Mouse (Mus musculus): Measurements from ENCODE around the gene Pla2g2e. TPM values are rescaled to one million over a fixed set of nuclear protein-coding genes. Genes with fewer than 3 reads are reported as not detected.
"Not testable (repeated sequence)": the region's sequence is repeated elsewhere in the genome, so short reads cannot be mapped to it uniquely, and the experiment has no call there.

The Pla2g2e gene
- polyA plus RNA-seq, 1 experiment, result not detected

GRCm38 (mm10) chr4:138889165-138889564, 11.4 kb downstream of the Pla2g2e start:
- no peaks in the 10 kb centered on the region for H3K27me3 ChIP-seq (ENCODE audit: control insufficient read depth, insufficient read depth, low read length, poor library complexity, severe bottlenecking)
- peaks cover 11% of the 10 kb centered on the region for H3K4me1 ChIP-seq (ENCODE audit: control insufficient read depth, insufficient read depth, low read length)
- no peaks in the 10 kb centered on the region for H3K9me3 ChIP-seq (replicated peaks; ENCODE audit: control insufficient read depth, insufficient read depth, low read length, poor library complexity, severe bottlenecking)
- no peaks in the 10 kb centered on the region for H3K36me3 ChIP-seq (ENCODE audit: control insufficient read depth, insufficient read depth, low read length, poor library complexity, severe bottlenecking)
- TF ChIP-seq CTCF (IDR thresholded peaks at IDR 0.05; ENCODE audit: low read depth, low read length) (no peak), EP300 (IDR thresholded peaks at IDR 0.05; ENCODE audit: insufficient read depth, low read depth, low read length) (peak; percentile 68)
- peak overlapping the region; percentile 44 for H3K27ac ChIP-seq (ENCODE audit: insufficient read depth, low read length)
- no peak overlapping the region for H3K4me3 ChIP-seq (ENCODE audit: low read depth, low read length)
- no peak overlapping the region for H3K9ac ChIP-seq (ENCODE audit: low read depth, poor library complexity, severe bottlenecking)

DNA sequence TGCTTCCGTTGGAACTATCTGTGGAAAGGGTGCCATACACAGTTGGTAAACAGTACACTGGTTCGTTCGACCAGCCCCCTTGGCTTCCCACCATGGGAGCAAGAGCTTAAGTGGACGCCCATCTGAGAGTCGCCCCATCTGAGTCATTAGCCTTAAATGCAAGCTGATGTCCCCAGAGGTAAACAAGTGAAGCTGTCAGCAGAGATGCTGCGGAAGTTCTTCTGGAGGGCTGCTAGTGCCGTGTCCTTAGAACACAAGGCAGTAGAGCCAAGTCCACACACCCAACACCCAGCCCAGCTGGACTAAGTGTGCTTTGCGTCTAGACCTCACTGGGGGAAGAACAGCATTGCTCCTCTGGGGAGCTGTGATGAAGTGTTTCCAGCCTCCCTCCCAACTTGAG, 11.9 kb downstream of the Pla2g2e start:
- H3K27me3 ChIP-seq (ENCODE audit: control insufficient read depth, insufficient read depth, low read length, poor library complexity, severe bottlenecking), result no peaks in the 10 kb centered on the region
- H3K36me3 ChIP-seq (ENCODE audit: control insufficient read depth, insufficient read depth, low read length, poor library complexity, severe bottlenecking), result no peaks in the 10 kb centered on the region
- H3K4me3 ChIP-seq (ENCODE audit: low read depth, low read length), result no peak overlapping the region
- no peak overlapping the region for H3K9ac ChIP-seq (ENCODE audit: low read depth, poor library complexity, severe bottlenecking)
- peaks cover 11% of the 10 kb centered on the region for H3K4me1 ChIP-seq (ENCODE audit: control insufficient read depth, insufficient read depth, low read length)
- peak overlapping the region; percentile 44; the same call in 1 of the 2 replicates for H3K27ac ChIP-seq (ENCODE audit: insufficient read depth, low read length)
- no peaks in the 10 kb centered on the region for H3K9me3 ChIP-seq (replicated peaks; ENCODE audit: control insufficient read depth, insufficient read depth, low read length, poor library complexity, severe bottlenecking)
- TF ChIP-seq EP300 (IDR thresholded peaks at IDR 0.05; ENCODE audit: insufficient read depth, low read depth, low read length) (no peak), CTCF (IDR thresholded peaks at IDR 0.05; ENCODE audit: low read depth, low read length) (no peak), POLR2A (IDR thresholded peaks at IDR 0.05; ENCODE audit: insufficient read depth, low read length) (no peak)

- H3K9me3 ChIP-seq (replicated peaks; ENCODE audit: control insufficient read depth, insufficient read depth, low read length, poor library complexity, severe bottlenecking), result no peaks in the 10 kb centered on the region
- no peaks in the 10 kb centered on the region for H3K27me3 ChIP-seq (ENCODE audit: control insufficient read depth, insufficient read depth, low read length, poor library complexity, severe bottlenecking)
- no peaks in the 10 kb centered on the region; the same call in 1 of the 2 replicates for H3K36me3 ChIP-seq (ENCODE audit: control insufficient read depth, insufficient read depth, low read length, poor library complexity, severe bottlenecking)
- H3K4me3 ChIP-seq (ENCODE audit: low read depth, low read length), result no peak overlapping the region
- H3K4me1 ChIP-seq (ENCODE audit: control insufficient read depth, insufficient read depth, low read length), result peaks cover 11% of the 10 kb centered on the region
- no peak overlapping the region for H3K27ac ChIP-seq (ENCODE audit: insufficient read depth, low read length)
- TF ChIP-seq EP300 (IDR thresholded peaks at IDR 0.05; ENCODE audit: insufficient read depth, low read depth, low read length) (no peak), POLR2A (IDR thresholded peaks at IDR 0.05; ENCODE audit: insufficient read depth, low read length) (no peak), CTCF (IDR thresholded peaks at IDR 0.05; ENCODE audit: low read depth, low read length) (no peak)
- H3K9ac ChIP-seq (ENCODE audit: low read depth, poor library complexity, severe bottlenecking), result no peak overlapping the region
Measured at GRCm38 (mm10) chr4:138892655-138893054, 14.9 kb downstream of the Pla2g2e start.

- H3K27ac ChIP-seq (ENCODE audit: insufficient read depth, low read length); H3K36me3 ChIP-seq (ENCODE audit: control insufficient read depth, insufficient read depth, low read length, poor library complexity, severe bottlenecking); H3K27me3 ChIP-seq (ENCODE audit: control insufficient read depth, insufficient read depth, low read length, poor library complexity, severe bottlenecking); H3K9me3 ChIP-seq (replicated peaks; ENCODE audit: control insufficient read depth, insufficient read depth, low read length, poor library complexity, severe bottlenecking); H3K4me3 ChIP-seq (ENCODE audit: low read depth, low read length); H3K9ac ChIP-seq (ENCODE audit: low read depth, poor library complexity, severe bottlenecking): not testable (repeated sequence)
- H3K4me1 ChIP-seq (ENCODE audit: control insufficient read depth, insufficient read depth, low read length), result peaks cover 11% of the 10 kb centered on the region
Measured at GRCm38 (mm10) chr4:138893789-138894188, 16.0 kb downstream of the Pla2g2e start.

DNA sequence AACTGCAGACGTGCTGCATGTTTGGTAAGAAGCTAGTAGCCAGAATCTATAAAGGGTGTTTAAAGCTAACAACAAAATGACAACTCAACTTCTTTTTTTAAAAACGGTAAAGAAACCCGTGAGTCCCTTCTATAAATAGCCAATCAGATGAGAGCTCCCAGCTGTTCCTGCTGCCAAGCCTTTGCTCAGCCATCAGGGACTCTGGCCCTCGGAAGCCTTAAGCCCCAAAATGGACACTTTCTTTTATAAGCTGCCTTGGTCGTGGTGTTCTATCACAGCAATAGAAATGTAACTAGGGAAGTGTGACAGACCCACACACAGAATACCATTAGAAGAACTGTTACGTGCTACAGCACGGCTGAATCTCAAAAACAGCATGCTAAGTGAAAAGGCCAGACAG, 21.6 kb downstream of the Pla2g2e start:
- TF ChIP-seq CTCF (IDR thresholded peaks at IDR 0.05; ENCODE audit: low read depth, low read length) (no peak), EP300 (IDR thresholded peaks at IDR 0.05; ENCODE audit: insufficient read depth, low read depth, low read length) (no peak), POLR2A (IDR thresholded peaks at IDR 0.05; ENCODE audit: insufficient read depth, low read length) (no peak)
- Histone ChIP-seq H3K4me3 (ENCODE audit: low read depth, low read length) (no peak overlapping the region), H3K9ac (ENCODE audit: low read depth, poor library complexity, severe bottlenecking) (no peak overlapping the region), H3K27ac (ENCODE audit: insufficient read depth, low read length) (no peak overlapping the region), H3K27me3 (ENCODE audit: control insufficient read depth, insufficient read depth, low read length, poor library complexity, severe bottlenecking) (no peaks in the 10 kb centered on the region), H3K4me1 (ENCODE audit: control insufficient read depth, insufficient read depth, low read length) (no peaks in the 10 kb centered on the region), H3K36me3 (ENCODE audit: control insufficient read depth, insufficient read depth, low read length, poor library complexity, severe bottlenecking) (peaks cover 4% of the 10 kb centered on the region), H3K9me3 (replicated peaks; ENCODE audit: control insufficient read depth, insufficient read depth, low read length, poor library complexity, severe bottlenecking) (no peaks in the 10 kb centered on the region)

GRCm38 (mm10) chr4:138905624-138906337, 28.0 kb downstream of the Pla2g2e start:
- Histone ChIP-seq H3K36me3 (ENCODE audit: control insufficient read depth, insufficient read depth, low read length, poor library complexity, severe bottlenecking) (peaks cover 2% of the 10 kb centered on the region; the same call in 1 of the 2 replicates), H3K9me3 (replicated peaks; ENCODE audit: control insufficient read depth, insufficient read depth, low read length, poor library complexity, severe bottlenecking) (no peaks in the 10 kb centered on the region), H3K4me3 (ENCODE audit: low read depth, low read length) (no peak overlapping the region), H3K9ac (ENCODE audit: low read depth, poor library complexity, severe bottlenecking) (no peak overlapping the region), H3K27ac (ENCODE audit: insufficient read depth, low read length) (no peak overlapping the region), H3K4me1 (ENCODE audit: control insufficient read depth, insufficient read depth, low read length) (no peaks in the 10 kb centered on the region), H3K27me3 (ENCODE audit: control insufficient read depth, insufficient read depth, low read length, poor library complexity, severe bottlenecking) (no peaks in the 10 kb centered on the region)
- TF ChIP-seq CTCF (IDR thresholded peaks at IDR 0.05; ENCODE audit: low read depth, low read length) (no peak), EP300 (IDR thresholded peaks at IDR 0.05; ENCODE audit: insufficient read depth, low read depth, low read length) (no peak), POLR2A (IDR thresholded peaks at IDR 0.05; ENCODE audit: insufficient read depth, low read length) (no peak)
